Mouse (Mus musculus) right cerebral cortex, adult 18-20 months (tissue): ENCODE results near the gene Nxpe3.
"Not testable (repeated sequence)": the region's sequence is repeated elsewhere in the genome, so short reads cannot be mapped to it uniquely, and the experiment has no call there.

Experiments used
- DNase-seq: peaks from one replicate; pipeline ENCODE4 v3.0.0; 2022; ENCODE audit warnings: mixed read lengths

Gene Nxpe3

GRCm38 (mm10) chr16:55889451-55889850 lies 5.6 kb downstream of the Nxpe3 start:
- no peak for DNase-seq

- no peak for DNase-seq
These were observed 6.5 kb downstream of the Nxpe3 start for GRCm38 (mm10) chr16:55888584-55888960.

DNA sequence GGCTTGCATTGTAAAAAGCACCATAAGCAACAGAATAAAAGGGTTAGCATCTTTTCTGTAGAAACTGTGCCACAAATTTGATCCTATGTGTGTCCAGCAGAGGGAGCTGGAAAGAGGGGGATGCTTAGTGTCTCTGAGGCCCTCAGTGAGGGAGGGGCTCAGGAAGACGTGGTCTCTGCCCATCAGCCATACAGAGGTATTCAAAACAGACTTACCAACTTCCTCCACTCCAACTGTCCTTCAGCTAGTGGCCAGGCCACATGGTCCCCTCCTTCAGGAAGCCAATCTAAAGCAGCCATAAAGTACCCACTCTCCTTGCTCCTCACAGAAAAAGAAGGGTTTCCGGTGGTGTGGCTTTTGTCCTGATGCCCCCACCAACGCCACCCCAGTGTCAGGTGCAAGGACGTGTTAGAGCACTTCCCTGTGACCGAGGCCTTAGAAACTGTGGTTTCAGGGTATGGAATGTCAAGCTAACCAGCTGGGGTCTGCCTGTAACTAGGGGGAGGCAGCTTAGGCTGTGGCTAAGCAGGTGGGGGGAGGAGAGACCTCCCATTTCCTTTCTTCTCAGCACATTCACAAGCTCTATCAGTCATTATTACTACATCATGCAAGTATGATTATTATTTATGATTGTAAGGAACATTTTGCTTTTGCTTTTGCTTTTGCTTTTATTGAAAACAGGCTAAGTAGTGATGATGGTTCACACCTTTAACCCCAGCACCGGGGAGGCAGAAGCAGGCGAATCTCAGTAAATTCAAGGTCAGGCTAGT lies 7.1 kb downstream of the Nxpe3 start:
- no peak for DNase-seq

DNA sequence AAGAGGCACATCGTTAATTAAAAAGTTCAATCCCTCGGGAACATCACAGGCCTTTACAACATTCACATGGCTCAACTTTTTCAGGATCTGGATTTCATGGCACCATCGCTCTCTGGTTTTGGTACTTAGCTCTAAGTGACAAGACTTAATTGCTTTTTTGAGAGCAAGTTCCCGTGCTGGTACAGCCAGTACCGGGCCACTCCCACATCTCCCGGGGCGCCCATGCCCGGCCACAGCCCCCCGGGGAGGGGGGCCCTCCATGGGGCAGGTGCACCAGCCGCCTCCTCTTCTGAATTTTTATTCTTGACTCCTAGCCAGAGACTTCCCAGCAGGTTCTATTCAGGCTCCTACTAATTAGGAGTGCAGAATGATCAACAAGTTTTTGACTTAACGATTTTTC lies 10.8 kb downstream of the Nxpe3 start:
- no peak for DNase-seq

DNA sequence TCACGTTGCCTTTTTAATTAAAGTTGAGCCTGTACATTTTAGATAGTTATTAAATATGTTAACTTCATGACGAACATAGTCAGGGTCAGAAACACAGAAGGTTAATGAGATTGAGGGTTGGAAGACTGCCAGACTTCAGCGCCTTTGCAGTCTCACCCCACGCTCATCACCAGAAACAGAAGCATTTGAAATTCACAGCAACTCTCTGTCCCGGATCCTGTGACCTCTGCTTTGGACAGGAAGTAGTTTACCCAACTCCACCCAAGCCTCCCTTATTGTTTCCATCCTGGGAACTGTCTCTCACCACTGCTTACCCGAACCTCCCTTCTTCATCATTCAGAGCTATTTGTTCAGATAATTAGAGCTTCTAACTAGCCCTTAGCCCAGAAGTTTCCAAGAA lies 19.1 kb downstream of the Nxpe3 start:
- DNase-seq: no peak

- no peak for DNase-seq
These were observed 31.3 kb downstream of the Nxpe3 start for GRCm38 (mm10) chr16:55863832-55864231.

DNA sequence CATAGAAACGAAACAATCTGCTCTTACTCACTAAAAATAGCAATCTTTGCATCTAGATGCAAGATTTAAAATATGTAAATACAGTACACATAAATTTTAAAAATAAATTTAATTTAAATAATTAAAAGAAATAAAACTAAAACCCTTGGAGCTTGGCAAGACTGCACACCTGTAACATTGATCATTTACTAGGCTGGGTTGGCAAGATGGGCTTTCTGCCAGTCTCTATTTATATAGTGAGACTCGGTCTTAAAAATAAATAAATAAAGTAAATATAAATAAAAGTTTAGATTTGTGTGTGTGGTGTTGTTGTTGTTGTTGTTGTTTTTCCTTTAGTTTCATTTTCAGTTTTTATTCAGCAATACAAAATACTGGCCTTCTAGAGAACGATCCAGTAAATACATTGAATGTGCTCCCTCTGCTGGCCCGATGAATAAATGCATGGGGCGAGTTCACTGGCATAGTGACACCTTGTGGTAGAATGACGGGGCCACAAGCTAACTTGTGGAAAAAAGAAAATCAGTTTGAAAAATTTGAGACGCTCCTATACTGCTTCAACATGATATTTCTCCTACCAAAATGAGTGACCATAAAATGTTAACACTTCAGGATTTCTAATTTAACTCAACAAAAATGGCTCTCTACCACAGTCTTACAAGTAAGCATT lies 31.8 kb downstream of the Nxpe3 start:
- DNase-seq: peak; percentile 52

DNA sequence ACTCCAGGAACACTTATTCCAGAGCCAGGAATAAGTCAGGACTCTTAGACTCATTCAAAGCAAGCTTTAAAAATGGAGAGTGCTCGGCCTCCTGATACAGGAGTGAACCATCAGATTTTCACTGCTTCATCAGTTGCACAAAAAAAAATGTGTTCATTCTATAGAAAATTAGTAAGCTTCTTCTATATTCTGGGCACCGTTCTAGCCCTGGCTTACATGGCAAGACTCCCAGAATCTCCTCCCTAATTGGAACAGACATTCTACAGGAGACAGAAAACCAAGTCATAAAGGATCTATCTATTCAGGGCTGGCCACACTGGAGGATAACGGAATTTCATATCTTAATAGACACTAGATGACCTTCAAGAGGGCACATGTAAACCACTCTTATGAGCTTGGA lies 34.0 kb downstream of the Nxpe3 start:
- peak; percentile 30 for DNase-seq

DNA sequence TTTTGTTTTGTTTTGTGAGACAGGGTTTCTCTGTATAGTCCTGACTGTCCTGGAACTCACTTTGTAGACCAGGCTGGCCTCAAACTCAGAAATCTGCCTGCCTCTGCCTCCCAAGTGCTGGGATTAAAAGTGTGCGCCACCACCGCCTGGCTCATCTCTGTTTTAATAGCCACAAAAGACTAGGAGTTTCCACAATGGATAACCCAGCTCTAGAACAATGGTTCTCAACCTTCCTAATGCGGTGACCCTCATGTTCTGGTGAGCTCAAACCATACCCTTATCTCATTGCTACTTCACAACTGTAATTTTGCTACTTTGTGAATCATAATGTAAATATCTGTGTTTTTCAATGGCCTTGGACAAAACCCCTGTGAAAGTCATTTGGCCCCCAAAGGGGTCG lies 35.7 kb downstream of the Nxpe3 start:
- not testable (repeated sequence) for DNase-seq

GRCm38 (mm10) chr16:55858465-55858864 lies 36.6 kb downstream of the Nxpe3 start:
- peak; percentile 75 for DNase-seq

GRCm38 (mm10) chr16:55852943-55853727 lies 42.0 kb downstream of the Nxpe3 start:
- peak; percentile 70 for DNase-seq

DNA sequence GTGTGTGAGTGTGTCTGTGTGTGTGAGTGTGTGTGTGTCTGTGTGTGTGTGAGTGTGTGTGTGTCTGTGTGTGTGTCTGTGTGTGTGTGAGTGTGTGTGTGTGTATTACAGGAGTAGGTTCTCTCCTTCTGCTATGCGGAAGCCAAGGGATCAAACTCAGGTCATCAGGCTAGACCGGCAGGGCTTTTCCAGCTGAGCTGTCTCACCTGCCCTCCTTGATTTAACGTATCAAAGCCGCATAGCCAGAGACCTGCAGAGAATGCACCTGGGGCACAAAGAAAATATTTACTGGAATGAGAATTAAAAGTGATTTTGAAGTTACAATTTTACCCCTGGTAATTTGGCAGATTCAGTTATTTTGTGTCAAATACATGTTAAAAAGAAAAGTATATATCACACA lies 42.6 kb downstream of the Nxpe3 start:
- no peak for DNase-seq

DNA sequence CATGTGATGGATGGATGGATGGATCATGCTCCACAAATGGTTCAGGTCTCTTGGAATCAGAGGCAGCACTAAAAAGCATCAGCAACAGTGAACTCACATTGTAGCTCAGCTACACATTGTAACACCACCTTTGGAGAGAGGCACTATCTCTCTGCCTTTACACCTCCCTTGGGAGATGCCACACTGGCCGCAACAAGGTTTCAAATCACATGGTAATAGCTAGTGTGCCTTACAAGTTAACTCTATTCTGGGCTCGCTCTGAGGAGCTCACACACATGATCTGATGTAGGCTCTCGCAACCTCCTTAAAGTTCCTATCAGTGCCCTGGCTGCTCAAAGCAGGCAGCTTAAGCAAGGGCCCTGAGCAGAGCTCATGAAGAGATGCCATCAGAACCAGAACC lies 44.6 kb downstream of the Nxpe3 start:
- no peak for DNase-seq

DNA sequence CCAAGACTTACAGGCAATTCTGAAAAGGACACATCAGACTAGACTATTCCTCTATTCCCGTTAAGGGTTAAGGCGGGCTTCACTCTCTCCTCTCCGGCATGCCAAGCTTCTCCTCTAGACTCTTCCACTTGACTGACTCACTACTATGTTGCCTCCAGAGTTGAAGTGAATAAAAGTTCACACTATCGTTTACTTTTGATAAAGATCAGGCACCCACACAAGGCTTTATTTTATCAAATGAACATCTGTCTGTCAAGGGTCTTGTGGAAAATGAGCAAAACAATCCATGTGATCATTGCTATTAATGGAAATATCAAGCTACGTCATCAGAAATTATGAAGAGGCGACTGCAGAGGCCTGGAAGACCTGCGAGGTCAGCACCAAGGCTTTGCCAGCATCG lies 47.4 kb downstream of the Nxpe3 start:
- no peak for DNase-seq

DNA sequence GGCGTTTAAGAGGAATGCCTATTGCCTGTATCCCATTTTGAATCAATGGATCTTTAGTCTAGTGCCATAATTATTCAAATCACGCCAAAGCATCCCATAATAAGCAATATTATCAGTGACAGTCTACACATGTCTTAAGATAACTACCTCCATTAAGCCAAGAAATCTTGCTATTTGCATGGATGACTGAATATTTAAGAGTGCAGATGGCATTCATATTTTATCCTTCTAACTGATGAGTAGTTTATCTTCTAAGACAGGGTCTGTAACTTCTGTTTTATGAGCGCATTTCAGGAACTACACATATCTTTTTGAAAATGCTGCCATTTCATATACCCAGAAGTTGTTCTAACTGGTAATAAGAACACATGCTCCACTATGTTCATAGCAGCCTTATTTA lies 50.2 kb downstream of the Nxpe3 start:
- DNase-seq: no peak

DNA sequence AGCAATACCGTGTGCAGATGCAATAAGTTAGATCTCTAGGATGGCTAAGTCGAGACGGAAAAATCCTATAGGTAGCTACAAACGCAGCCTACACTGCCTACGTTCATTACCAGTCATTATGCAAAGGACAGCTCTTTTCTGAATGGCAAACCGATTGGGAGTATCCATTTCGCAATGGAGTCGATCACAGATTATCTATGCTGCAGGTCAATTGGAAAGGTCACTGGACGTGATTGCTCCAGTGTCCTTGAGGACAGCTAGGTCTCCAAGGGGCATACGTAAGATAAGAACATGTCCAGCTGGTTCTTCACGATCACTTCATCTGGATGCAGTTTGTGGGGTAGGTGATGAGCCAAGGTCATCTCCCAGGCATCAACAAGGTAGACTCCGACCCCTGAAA lies 51.2 kb downstream of the Nxpe3 start:
- no peak for DNase-seq

GRCm38 (mm10) chr16:55843134-55843533 lies 52.0 kb downstream of the Nxpe3 start:
- DNase-seq: no peak

GRCm38 (mm10) chr16:55841506-55841905 lies 53.6 kb downstream of the Nxpe3 start:
- no peak for DNase-seq

- peak; percentile 74 for DNase-seq
These were observed 56.3 kb downstream of the Nxpe3 start, which contains the start of gene Nfkbiz for GRCm38 (mm10) chr16:55838510-55839474. Gene Nfkbiz (minus strand): TSS chr16:55838899.

- no peak for DNase-seq
These were observed 57.0 kb downstream of the Nxpe3 start for GRCm38 (mm10) chr16:55838129-55838509.

- DNase-seq: not testable (repeated sequence)
These were observed 57.4 kb downstream of the Nxpe3 start for GRCm38 (mm10) chr16:55837653-55838052.

- DNase-seq: no peak
These were observed 57.9 kb downstream of the Nxpe3 start for GRCm38 (mm10) chr16:55837168-55837567.

DNA sequence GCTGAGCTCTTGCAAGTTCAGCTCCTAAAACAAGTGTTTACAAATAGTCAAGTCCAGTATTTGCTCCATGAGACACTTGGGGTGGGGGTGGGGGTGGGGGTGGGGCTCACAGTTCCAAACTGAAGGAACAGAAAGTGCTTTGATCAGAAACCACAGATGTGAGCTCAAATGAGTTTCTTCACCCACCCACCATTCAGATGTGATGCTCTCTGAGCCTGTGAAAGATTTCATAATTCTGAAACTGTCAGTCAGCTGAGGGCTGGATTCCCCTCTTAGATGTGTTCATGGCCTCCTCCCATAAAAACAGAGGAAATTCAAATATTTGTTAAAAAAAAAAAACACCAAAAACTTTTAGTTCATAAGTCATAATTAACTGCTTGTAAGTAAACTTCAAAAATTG lies 59.3 kb downstream of the Nxpe3 start:
- no peak for DNase-seq
